Mouse (Mus musculus) mesoderm, embryonic 11.5 days (tissue): Measurements from ENCODE around the gene Fpgs.
A peak's percentile ranks its signal among the peaks of the same experiment; 100 is the strongest.

Experiments used
- DNase-seq: peaks from one replicate; pipeline ENCODE4 v3.0.0-alpha.2; 2012; ENCODE audit warnings: low read depth, low spot score

The Fpgs gene

GRCm38 (mm10) chr2:32671907-32672595 lies 31.9 kb downstream of the Fpgs start:
- DNase-seq, result no peak

- no peak for DNase-seq
Observed at GRCm38 (mm10) chr2:32671147-32671546, 32.8 kb downstream of the Fpgs start.

GRCm38 (mm10) chr2:32669876-32670275 lies 34.1 kb downstream of the Fpgs start:
- no peak for DNase-seq

GRCm38 (mm10) chr2:32668176-32668575 lies 35.8 kb downstream of the Fpgs start:
- no peak for DNase-seq

DNA sequence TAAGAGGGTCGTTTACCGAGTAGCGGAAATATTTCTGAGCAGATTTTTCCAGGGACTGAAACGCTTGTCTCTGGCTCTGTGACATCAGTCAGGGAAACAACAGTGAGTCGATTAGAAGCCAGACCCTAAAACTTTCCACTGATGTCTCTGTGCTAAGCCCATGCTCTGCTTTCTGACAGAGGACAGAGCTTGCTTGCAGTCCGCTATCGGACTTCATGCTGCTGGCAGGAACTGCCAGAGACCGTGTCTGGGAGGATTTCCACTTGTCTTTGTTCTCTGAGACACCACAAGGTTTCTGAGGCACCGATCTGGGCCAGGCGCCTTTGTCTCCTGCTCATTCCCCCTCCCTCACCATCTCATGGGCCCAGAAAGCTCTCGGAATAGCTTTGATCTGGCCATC lies 36.2 kb downstream of the Fpgs start:
- no peak for DNase-seq

GRCm38 (mm10) chr2:32665853-32666252 lies 38.1 kb downstream of the Fpgs start:
- no peak for DNase-seq

DNA sequence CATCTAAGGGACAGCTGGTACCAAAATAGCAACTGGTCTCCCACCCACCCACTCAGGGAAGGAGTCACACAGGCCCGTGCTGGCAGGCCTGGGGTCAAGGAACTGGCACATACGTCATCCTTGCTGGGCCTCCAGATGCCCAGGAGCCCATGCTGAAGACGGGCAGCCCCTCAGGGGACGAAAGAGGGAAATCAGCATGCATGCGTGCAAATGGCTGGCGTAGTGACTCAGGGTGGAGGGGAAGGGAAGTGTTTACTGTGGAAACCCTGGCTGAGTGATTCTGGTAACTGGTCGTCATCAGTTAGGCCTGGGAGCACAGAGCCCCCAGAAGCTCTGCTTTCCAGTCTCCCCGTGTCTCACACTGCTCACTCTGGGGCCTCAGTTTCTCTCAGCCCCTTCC lies 38.6 kb downstream of the Fpgs start:
- DNase-seq, result no peak

DNA sequence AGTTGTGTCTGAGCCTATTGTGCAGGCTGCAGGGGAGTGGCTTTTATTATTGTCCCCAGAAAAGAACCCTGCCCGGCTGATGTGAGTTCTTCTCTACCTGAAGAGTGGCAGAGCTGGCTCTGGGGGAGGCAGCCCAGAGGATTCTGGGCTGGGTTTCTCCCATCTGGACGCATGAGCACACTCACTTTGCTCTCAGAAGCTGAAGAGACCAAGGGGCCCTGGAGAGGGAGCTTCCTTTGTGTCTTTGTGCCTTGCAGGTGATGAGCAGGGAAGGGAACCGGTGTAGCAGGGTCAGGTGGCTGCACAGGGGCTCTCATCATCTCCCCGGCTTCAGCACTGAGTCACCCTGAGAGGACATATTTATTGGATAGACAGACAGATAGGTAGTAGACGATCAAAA lies 41.7 kb downstream of the Fpgs start:
- no peak for DNase-seq

- DNase-seq, result no peak
Observed at GRCm38 (mm10) chr2:32661509-32662107, 42.3 kb downstream of the Fpgs start.

GRCm38 (mm10) chr2:32658873-32659272 lies 45.1 kb downstream of the Fpgs start:
- DNase-seq, result no peak

DNA sequence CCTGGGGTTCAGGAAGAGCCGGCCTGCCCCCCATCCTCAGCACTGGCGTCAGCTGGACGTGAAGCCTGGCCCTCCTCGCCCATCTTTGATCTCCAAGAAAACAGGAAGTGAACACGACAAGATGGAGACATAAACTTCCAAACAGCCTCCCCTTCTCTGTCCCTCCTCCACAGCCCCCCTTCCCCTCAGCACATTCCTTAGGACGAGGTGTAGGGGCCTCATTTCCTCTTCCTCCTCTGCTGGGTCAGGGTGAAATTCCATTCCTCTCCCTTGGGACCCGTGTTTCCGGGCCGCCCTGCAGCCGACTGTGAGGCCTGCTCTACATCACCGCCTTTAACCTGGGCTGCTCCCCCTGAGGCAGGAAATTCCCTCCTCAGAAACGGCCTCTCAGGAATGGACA lies 48.1 kb downstream of the Fpgs start:
- DNase-seq, result peak; percentile 83

- no peak for DNase-seq
Observed at GRCm38 (mm10) chr2:32655394-32655744, 48.6 kb downstream of the Fpgs start.

DNA sequence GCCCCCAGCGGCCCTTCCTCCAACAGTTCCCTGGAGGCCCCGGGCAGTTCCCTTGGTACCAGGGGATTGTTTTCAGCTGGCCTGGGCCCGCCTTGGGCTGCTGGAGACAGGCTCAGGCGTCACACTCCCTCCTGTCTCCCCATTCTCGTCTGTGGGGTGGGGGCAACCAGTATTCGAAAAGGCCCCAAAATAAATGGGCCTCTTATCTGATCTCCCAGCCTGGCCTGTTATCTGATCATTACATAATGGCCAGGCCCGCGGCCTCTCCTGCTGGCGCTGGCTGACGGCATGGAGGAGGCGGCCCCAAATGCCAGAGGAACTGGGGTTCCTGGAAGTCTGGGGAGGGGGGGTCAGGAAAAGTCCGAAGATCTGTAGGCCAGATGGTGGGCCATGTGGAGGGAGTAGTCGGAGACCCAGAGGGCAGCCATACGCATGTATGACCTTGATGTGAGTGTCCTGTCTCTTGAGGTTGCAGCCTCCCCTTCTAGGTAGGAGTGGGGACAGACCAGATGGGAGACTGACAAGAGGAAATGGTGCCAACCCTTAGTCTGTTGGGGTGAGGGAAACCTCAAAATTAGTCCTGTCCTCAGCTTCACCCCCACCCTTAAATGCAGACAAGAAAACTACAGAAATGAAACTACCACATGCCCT lies 49.1 kb downstream of the Fpgs start:
- DNase-seq, result no peak

DNA sequence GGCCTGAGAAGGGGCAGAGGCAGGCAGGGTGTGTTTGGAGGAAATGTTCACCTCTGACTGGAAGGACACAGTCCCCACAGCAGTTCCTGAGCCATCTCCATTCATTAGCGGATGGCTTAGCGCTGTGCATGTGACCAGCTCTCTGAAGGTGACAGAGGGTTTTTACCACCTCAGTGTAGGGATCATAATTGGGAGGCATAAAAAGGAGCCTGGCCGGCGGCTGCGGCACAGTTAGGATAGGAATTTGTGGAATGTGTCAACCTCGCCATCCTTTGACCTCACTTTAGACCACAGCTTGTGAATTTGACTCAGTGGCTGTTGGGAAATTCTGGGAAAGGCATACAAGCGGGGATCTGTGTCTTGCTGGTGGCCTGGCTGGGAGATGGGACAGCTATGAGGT lies 50.2 kb downstream of the Fpgs start:
- peak; percentile 52 for DNase-seq

- no peak for DNase-seq
Observed at GRCm38 (mm10) chr2:32647366-32647765, 56.6 kb downstream of the Fpgs start.

DNA sequence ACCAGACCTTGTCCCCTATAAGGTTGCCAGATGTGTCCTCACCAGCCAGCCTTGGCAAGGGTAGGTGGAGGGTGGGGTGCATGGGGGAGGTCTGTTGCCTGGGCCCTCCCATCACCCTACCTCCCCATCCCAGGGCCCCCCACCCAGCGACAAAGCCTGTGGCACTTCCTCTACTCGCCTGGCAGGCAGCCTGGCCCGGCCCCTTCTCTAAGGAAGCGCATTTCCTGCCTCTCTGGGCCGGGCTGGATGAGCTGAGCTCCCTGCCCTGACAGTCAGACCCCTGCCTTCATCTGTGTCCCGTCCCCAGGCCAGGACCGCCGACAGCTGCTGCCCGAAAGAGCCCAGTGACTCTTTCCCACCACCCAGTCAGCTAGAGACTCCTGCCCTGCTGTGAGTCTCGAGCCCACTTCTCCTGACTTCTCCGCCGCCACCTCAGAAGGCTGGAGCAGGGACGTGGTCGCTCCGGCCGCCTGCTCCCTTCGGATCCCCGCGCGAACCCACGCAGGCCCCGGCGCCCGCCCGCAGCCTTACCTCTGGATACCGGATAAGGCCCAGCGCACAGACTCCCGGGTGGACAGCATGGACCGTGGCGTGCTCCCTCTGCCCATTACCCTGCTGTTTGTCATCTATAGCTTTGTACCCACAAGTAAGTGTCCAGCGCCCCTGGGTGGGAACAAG lies 57.4 kb downstream of the Fpgs start, which contains the start of gene Eng:
TSS of gene Eng (plus strand) at position 217 of the 678 bp plus-strand sequence.
- no peak for DNase-seq

- DNase-seq, result no peak
Observed at GRCm38 (mm10) chr2:32645647-32646046, 58.3 kb downstream of the Fpgs start.

- no peak for DNase-seq
Observed at GRCm38 (mm10) chr2:32644799-32645475, 59.0 kb downstream of the Fpgs start.

- no peak for DNase-seq
Observed at GRCm38 (mm10) chr2:32644083-32644482, 59.9 kb downstream of the Fpgs start.

GRCm38 (mm10) chr2:32642813-32643212 lies 61.1 kb downstream of the Fpgs start:
- no peak for DNase-seq

- no peak for DNase-seq
Observed at GRCm38 (mm10) chr2:32641810-32642209, 62.1 kb downstream of the Fpgs start.

DNA sequence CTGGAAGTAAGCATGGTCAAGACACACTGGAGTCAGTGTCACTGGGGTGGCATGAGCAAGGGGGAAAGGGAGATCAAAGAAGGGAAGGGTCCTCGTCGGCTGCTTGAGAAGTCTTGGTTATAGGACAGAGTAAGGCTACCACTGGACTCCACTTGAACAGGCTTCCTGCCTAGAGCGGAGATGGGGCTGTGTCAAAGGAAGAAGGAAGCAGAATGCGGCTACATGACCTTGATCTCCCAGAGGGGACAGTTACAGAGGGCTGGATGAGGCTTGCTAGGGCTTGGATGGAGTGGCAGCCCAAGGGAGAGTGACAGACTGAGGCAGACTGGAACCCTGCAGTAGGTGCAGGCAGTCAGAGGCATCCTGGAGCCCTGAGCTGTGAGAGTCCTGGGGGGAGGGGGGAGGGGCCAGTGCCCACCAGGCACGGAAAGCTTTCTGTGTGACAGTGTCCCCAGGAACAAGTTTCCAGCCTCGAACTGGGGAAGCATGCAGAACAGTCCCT lies 63.3 kb downstream of the Fpgs start:
- DNase-seq, result no peak
